Mouse (Mus musculus) heart, postnatal 0 days (tissue): ENCODE results near the gene Cnot10.

Experiments used
- CTCF ChIP-seq: IDR thresholded peaks from 2 replicates; pipeline ENCODE4 v1.5.1; 2016; ENCODE audit warnings: antibody characterized with exemption, control low read depth, low read depth
- EP300 ChIP-seq: IDR thresholded peaks from 2 replicates; pipeline ENCODE4 v1.6.1; 2016; ENCODE audit warnings: antibody characterized with exemption, low read depth

DNA sequence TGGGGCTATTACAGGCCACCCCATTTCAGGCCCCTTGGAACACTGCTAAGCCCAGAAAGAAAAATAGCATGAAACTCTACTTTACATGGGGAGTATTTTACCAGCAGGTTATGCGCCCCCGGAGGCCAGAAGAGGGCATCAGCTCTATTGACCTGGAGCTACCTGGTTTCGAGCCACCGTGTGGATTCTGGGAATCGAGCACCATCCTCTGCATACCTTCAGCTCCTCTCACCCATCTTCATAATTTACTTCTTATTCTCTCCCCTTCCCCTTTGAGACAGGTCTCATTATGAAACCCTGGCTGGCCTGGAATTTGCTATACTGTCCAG is 55.0 kb downstream of the Cnot10 start:
- TF ChIP-seq EP300 (no peak), CTCF (0 out of 2 replicates have a peak, but pooled peaks have one; percentile 13)
